Mouse (Mus musculus) cerebellum, postnatal 10 days (tissue): ENCODE data around the gene Mrps6.

Experiments
- DNase-seq, 2 experiments: peaks; one replicate each; pipeline ENCODE4 v3.0.0; 2021; ENCODE audit warnings: mixed read lengths in 2 of 2

Gene Mrps6

DNA sequence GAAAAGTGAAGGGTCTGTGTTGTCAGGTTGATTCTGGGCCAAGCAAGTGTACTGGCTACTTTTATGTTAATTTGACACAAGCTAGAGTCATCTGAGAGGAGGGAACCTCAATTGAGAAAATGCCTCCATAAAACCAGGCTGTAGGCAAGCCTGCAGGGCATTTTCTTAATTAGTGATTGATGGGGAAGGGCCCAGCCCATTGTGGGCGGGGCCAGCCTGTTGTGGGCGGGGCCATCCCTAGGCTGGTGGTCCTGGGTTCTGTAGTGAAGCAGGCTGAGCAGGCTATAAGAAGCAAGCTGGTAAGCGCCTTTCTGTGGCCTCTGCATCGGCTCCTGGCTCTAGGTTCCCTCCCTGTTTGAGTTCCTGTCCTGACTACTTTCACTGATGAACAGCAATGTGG is 69.2 kb downstream of the Mrps6 start:
- DNase-seq, result no peak

- no peak for DNase-seq
Observed at GRCm38 (mm10) chr16:92127666-92128065, 69.6 kb downstream of the Mrps6 start.

- DNase-seq, result no peak
Observed at GRCm38 (mm10) chr16:92129843-92130242, 71.8 kb downstream of the Mrps6 start.

- no peak for DNase-seq
Observed at GRCm38 (mm10) chr16:92132511-92132910, 74.4 kb downstream of the Mrps6 start.

DNA sequence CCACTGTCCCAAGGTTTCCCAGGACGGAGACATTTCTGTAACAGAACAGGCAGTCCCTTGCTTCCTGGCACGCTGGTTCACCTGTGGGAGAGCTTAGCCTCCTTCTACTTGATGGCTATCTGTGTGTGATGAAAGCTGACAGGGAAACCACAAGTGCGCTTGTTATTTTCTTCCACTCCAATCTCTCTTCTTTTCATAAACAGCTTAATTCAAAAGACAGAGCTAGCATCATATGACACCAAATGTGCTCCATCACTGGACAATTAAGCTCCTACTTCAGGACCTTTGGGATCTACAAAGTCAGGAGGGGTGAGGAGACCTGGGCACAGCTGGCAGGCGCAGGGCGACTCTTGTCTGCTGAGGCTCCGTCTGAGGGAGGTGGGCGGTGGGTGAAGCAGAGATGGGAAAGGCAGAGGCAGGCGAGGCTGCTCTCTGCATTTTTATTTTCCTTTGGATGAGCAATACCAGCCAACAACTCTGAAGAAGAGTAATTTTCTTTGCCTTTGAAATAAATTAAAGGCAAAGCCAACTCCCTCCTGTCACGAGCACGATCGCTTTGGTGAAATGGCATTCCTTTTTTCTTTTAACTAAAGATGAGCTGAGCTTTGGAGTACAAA is 76.2 kb downstream of the Mrps6 start:
- no peak for DNase-seq

DNA sequence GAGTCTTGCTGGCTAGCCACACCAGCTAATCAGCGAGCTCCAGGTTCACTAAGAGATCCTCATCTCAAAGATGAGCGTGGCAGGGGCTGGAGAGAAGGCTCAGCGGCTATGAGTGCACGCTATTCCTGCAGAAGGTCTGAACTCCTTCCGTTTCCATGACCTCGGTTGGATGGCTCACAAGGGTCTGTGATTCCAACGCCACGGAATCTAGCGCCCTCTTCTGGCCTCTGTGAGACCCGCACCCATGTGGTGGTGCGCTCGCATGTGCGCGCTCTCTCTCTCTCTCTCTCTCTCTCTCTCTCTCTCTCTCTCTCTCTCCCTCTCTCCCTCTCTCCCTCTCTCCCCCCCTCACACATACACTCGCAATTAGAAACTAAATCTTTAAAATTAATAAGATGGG is 78.2 kb downstream of the Mrps6 start:
- no peak for DNase-seq

GRCm38 (mm10) chr16:92139386-92140261 is 81.6 kb downstream of the Mrps6 start:
- DNase-seq, result peak in 1 of 2 experiments; percentile 36

GRCm38 (mm10) chr16:92140328-92140727 is 82.3 kb downstream of the Mrps6 start:
- no peak for DNase-seq

- peak in 1 of 2 experiments; percentile 66 for DNase-seq
Observed at GRCm38 (mm10) chr16:92141021-92141420, 83.0 kb downstream of the Mrps6 start.

DNA sequence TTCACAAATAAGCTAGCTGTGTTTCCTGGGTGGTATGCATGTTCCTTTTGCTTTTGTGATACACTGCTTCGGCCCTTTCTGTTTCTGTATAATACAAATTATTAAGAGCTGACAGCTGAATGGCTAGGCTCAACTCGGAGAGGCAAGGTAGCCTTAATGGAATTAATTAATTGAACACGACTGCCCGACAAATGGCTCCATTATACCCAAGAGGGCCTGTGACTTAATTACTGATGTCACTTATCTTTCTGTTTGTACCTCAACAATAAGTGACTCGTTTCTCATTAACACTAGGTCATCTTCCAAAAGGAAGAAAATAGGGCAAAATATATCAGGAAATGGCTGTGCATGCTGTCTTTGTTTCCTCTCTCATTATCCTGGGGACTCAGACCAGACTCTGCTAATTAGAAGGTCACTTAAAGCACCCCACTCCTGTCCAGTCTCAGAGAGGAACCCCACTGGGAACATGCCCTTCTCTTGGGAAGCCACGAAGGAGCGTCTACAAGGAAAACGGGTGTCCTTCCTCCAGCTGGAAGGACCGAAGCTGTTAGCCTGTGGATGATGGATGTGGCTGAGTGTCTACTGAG is 84.4 kb downstream of the Mrps6 start:
- DNase-seq, result no peak

- DNase-seq, result peak; percentile 74 to 80
Observed at GRCm38 (mm10) chr16:92147631-92148366, 89.7 kb downstream of the Mrps6 start.

GRCm38 (mm10) chr16:92148367-92148728 is 90.3 kb downstream of the Mrps6 start:
- no peak for DNase-seq

- DNase-seq, result no peak
Observed at GRCm38 (mm10) chr16:92150975-92151374, 92.9 kb downstream of the Mrps6 start.

- DNase-seq, result peak; percentile 73 to 78
Observed at GRCm38 (mm10) chr16:92158021-92158455, 100.0 kb downstream of the Mrps6 start.

GRCm38 (mm10) chr16:92158461-92159091 is 100.5 kb downstream of the Mrps6 start:
- peak; percentile 88 to 91 for DNase-seq

DNA sequence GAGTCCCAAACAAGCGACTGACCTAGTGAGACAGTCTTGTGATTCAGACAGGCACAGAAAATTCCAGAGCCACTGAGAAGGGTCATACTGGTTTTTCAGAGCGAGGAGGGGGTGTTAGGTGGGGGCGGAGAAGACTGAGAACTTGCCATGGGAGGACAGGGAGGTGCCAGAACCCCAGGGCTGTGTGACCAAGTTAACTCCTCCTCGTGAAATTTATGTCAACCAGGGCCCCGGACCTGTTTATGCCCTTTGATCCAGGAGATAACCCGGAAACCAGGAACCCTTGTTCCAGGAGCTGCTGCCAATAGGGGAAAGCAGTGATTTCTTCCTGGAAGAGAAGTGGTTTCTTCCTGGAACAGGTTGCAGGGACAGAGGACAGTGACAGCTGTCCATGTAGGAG is 101.0 kb downstream of the Mrps6 start:
- DNase-seq, result peak; percentile 52 to 58
